Mouse (Mus musculus): Measurements from ENCODE around the gene Tmem218. TPM values are rescaled to one million over a fixed set of nuclear protein-coding genes. Genes with fewer than 3 reads are reported as not detected.

The Tmem218 gene
- total RNA-seq (2021): 1 to 10 TPM; 8.9 to 9.4 TPM

GRCm38 (mm10) chr9:37207929-37208411 is at the start of gene Tmem218:
TSS of gene Tmem218 (plus strand) at chr9:37208223.
- intact Hi-C loops (cut with DNase I): no loop called here
- DNase-seq (ENCODE audit: low spot score in 2 of 2): peak; percentile 96 to 99

- intact Hi-C loops (cut with DNase I): no loop called here
- no peak for DNase-seq (ENCODE audit: low spot score in 2 of 2)
Observed at GRCm38 (mm10) chr9:37160686-37161085, 47.3 kb upstream of the Tmem218 start.

GRCm38 (mm10) chr9:37166899-37167298 is 41.1 kb upstream of the Tmem218 start:
- intact Hi-C loops (cut with DNase I): no loop called here
- DNase-seq (ENCODE audit: low spot score in 2 of 2): no peak

GRCm38 (mm10) chr9:37173376-37173775 is 34.6 kb upstream of the Tmem218 start:
- intact Hi-C loops (cut with DNase I): no loop called here

GRCm38 (mm10) chr9:37176002-37176401 is 32.0 kb upstream of the Tmem218 start:
- peak in 1 of 2 experiments; percentile 13 for DNase-seq (ENCODE audit: low spot score in 2 of 2)
- intact Hi-C loops (cut with DNase I): loop anchor here (5.0 kb wide), 1 partner anchor 151 kb away; no protein-coding TSS in a partner anchor

More at GRCm38 (mm10) chr9:37173376-37173775, 34.6 kb upstream of the Tmem218 start:
- DNase-seq (ENCODE audit: low spot score in 2 of 2): no peak

- DNase-seq (ENCODE audit: low spot score in 2 of 2): peak; percentile 64 to 86
- intact Hi-C loops (cut with DNase I): loop anchor here (1.0 to 5.0 kb wide), 2 partner anchors 53 to 150 kb away; no protein-coding TSS in a partner anchor
Observed at GRCm38 (mm10) chr9:37177107-37177506, 30.9 kb upstream of the Tmem218 start.

GRCm38 (mm10) chr9:37177551-37177950 is 30.5 kb upstream of the Tmem218 start:
- DNase-seq (ENCODE audit: low spot score in 2 of 2): no peak
- intact Hi-C loops (cut with DNase I): loop anchor here (1.0 to 5.0 kb wide), 2 partner anchors 53 to 150 kb away; no protein-coding TSS in a partner anchor

GRCm38 (mm10) chr9:37178911-37179310 is 29.1 kb upstream of the Tmem218 start:
- intact Hi-C loops (cut with DNase I): loop anchor here (5.0 kb wide), 1 partner anchor 148 kb away; no protein-coding TSS in a partner anchor
- DNase-seq (ENCODE audit: low spot score in 2 of 2): peak in 1 of 2 experiments; percentile 58

GRCm38 (mm10) chr9:37179596-37179995 is 28.4 kb upstream of the Tmem218 start:
- intact Hi-C loops (cut with DNase I): loop anchor here (5.0 kb wide), 1 partner anchor 148 kb away; no protein-coding TSS in a partner anchor
- no peak for DNase-seq (ENCODE audit: low spot score in 2 of 2)

- intact Hi-C loops (cut with DNase I): no loop called here
- DNase-seq (ENCODE audit: low spot score in 2 of 2): no peak
Observed at GRCm38 (mm10) chr9:37181596-37181995, 26.4 kb upstream of the Tmem218 start.

- DNase-seq (ENCODE audit: low spot score in 2 of 2): no peak
- intact Hi-C loops (cut with DNase I): no loop called here
Observed at GRCm38 (mm10) chr9:37183176-37183575, 24.8 kb upstream of the Tmem218 start.

GRCm38 (mm10) chr9:37187407-37187806 is 20.6 kb upstream of the Tmem218 start:
- intact Hi-C loops (cut with DNase I): no loop called here
- DNase-seq (ENCODE audit: low spot score in 2 of 2): peak in 1 of 2 experiments; percentile 52

GRCm38 (mm10) chr9:37188024-37188423 is 20.0 kb upstream of the Tmem218 start:
- intact Hi-C loops (cut with DNase I): no loop called here
- DNase-seq (ENCODE audit: low spot score in 2 of 2): no peak

- DNase-seq (ENCODE audit: low spot score in 2 of 2): no peak
- intact Hi-C loops (cut with DNase I): no loop called here
Observed at GRCm38 (mm10) chr9:37197067-37197466, 11.0 kb upstream of the Tmem218 start.

GRCm38 (mm10) chr9:37200414-37200813 is 7.6 kb upstream of the Tmem218 start:
- no peak for DNase-seq (ENCODE audit: low spot score in 2 of 2)

GRCm38 (mm10) chr9:37203884-37204283 is 4.1 kb upstream of the Tmem218 start:
- DNase-seq (ENCODE audit: low spot score in 2 of 2): no peak
- intact Hi-C loops (cut with DNase I): no loop called here

More at GRCm38 (mm10) chr9:37200414-37200813, 7.6 kb upstream of the Tmem218 start:
- intact Hi-C loops (cut with DNase I): no loop called here

GRCm38 (mm10) chr9:37213060-37213738 is 5.2 kb downstream of the Tmem218 start:
- intact Hi-C loops (cut with DNase I): loop anchor here (1.0 to 5.0 kb wide), 2 partner anchors 316 to 331 kb away; no protein-coding TSS in a partner anchor
- peak; percentile 39 to 90 for DNase-seq (ENCODE audit: low spot score in 2 of 2)

- no peak for DNase-seq (ENCODE audit: low spot score in 2 of 2)
- intact Hi-C loops (cut with DNase I): loop anchor here (5.0 kb wide), 1 partner anchor 317 kb away; no protein-coding TSS in a partner anchor
Observed at GRCm38 (mm10) chr9:37214327-37215060, 6.5 kb downstream of the Tmem218 start.

GRCm38 (mm10) chr9:37220755-37221154 is 12.7 kb downstream of the Tmem218 start:
- intact Hi-C loops (cut with DNase I): no loop called here
- no peak for DNase-seq (ENCODE audit: low spot score in 2 of 2)

- DNase-seq (ENCODE audit: low spot score in 2 of 2): no peak
Observed at GRCm38 (mm10) chr9:37225581-37225980, 17.6 kb downstream of the Tmem218 start.

More at GRCm38 (mm10) chr9:37225581-37225980, 17.6 kb downstream of the Tmem218 start:
- intact Hi-C loops (cut with DNase I): no loop called here
